ENCODE assay signal across 11 mouse cellular contexts in genomic region chr2:22620978-22621827, GRCm38 (mm10). TPM values are rescaled to one million over a fixed set of nuclear protein-coding genes. Genes with fewer than 3 reads are reported as not detected.
DNase-seq lines count a peak whose midpoint lies in the region; ATAC-seq lines count a peak whose summit lies in the region.
"Had no signal": no experiment of that assay in that cellular context is flagged by ENCODE, and none has a peak within 500 bp of the region (broad histone marks: within the 10 kb centered on the region; RNA-seq: fewer than 3 reads in every experiment).

No protein-coding gene starts in this region.

- ATAC-seq in heart, embryonic 13.5 days (ENCODE audit: extremely low read depth, insufficient number of reproducible peaks, low FRiP score, low TSS enrichment) = no peak
- ATAC-seq in limb, embryonic 12.5 days (ENCODE audit: insufficient number of reproducible peaks, insufficient read depth, low FRiP score, low TSS enrichment, low read depth) = no peak
- ATAC-seq in stomach, embryonic 16.5 days (ENCODE audit: insufficient read depth, low FRiP score) = no peak

- peaks cover 99% of the 10 kb centered on the region for H3K27me3 ChIP-seq in heart, embryonic 13.5 days (replicated peaks)
- H3K27me3 ChIP-seq in limb, embryonic 12.5 days = peaks cover 94% of the 10 kb centered on the region
- peaks cover 83% of the 10 kb centered on the region for H3K27me3 ChIP-seq in stomach, embryonic 16.5 days (ENCODE audit: control insufficient read depth, insufficient read depth, low read length)

- H3K4me3 ChIP-seq in heart, embryonic 13.5 days = peak overlapping the region; percentile 55
- peak overlapping the region; percentile 40; the same call in 1 of the 2 replicates for H3K4me3 ChIP-seq in limb, embryonic 12.5 days (replicated peaks)
- H3K4me3 ChIP-seq in stomach, embryonic 16.5 days (replicated peaks; ENCODE audit: low read length) = 0 out of 2 replicates have a peak overlapping the region, but pooled peaks have one; percentile 4
- H3K4me3 ChIP-seq: erythroblast, embryonic 14.5 days had no signal

- 3% methylated on average over 20 of the region's 20 CpGs for WGBS in heart, embryonic 13.5 days
- 2% methylated on average over 20 of the region's 20 CpGs for WGBS in limb, embryonic 12.5 days
- WGBS in stomach, embryonic 16.5 days = 5% methylated on average over 20 of the region's 20 CpGs

- no peaks in the 10 kb centered on the region for H3K9me3 ChIP-seq in heart, embryonic 13.5 days
- no peaks in the 10 kb centered on the region for H3K9me3 ChIP-seq in limb, embryonic 12.5 days
- H3K9me3 ChIP-seq in stomach, embryonic 16.5 days (replicated peaks; ENCODE audit: control insufficient read depth, low read length) = no peaks in the 10 kb centered on the region

- no peak for DNase-seq in heart, adult 18-20 months
- DNase-seq in right cerebral cortex, postnatal 25 days = peak; percentile 30
- DNase-seq in right cerebral cortex, postnatal 36 days (ENCODE audit: low spot score in 2 of 2) = no peak
- no peak for DNase-seq in spleen, postnatal 10 days (ENCODE audit: low spot score in 2 of 2)
- DNase-seq in spleen, adult 18-20 months = no peak
- DNase-seq: right cerebral cortex, adult 18-20 months had no signal

- no peak overlapping the region for H3K9ac ChIP-seq in heart, embryonic 13.5 days
- no peak overlapping the region for H3K9ac ChIP-seq in limb, embryonic 12.5 days (replicated peaks)
- H3K9ac ChIP-seq in stomach, embryonic 16.5 days (ENCODE audit: low read length) = no peak overlapping the region
- H3K9ac ChIP-seq: liver, embryonic 14.5 days had no signal

- H3K36me3 ChIP-seq in heart, embryonic 13.5 days = no peaks in the 10 kb centered on the region
- H3K36me3 ChIP-seq in limb, embryonic 12.5 days = no peaks in the 10 kb centered on the region
- no peaks in the 10 kb centered on the region for H3K36me3 ChIP-seq in stomach, embryonic 16.5 days (ENCODE audit: control insufficient read depth, insufficient read depth, low read length)

- H3K27ac ChIP-seq in heart, embryonic 13.5 days (replicated peaks) = no peak overlapping the region
- H3K27ac ChIP-seq in limb, embryonic 12.5 days = no peak overlapping the region
- H3K27ac ChIP-seq in stomach, embryonic 16.5 days (ENCODE audit: low read length) = no peak overlapping the region
- H3K27ac ChIP-seq: liver, embryonic 14.5 days had no signal

- peak overlapping the region; percentile 87 for H3K4me2 ChIP-seq in heart, embryonic 13.5 days
- H3K4me2 ChIP-seq in limb, embryonic 12.5 days = peak overlapping the region; percentile 66; the same call in 1 of the 2 replicates
- H3K4me2 ChIP-seq in stomach, embryonic 16.5 days (ENCODE audit: low read depth, low read length) = no peak overlapping the region; the same call in 1 of the 2 replicates

- peaks cover 29% of the 10 kb centered on the region for H3K4me1 ChIP-seq in heart, embryonic 13.5 days
- H3K4me1 ChIP-seq in limb, embryonic 12.5 days (replicated peaks) = peaks cover 20% of the 10 kb centered on the region; the same call in 1 of the 2 replicates
- H3K4me1 ChIP-seq in stomach, embryonic 16.5 days (ENCODE audit: control insufficient read depth, insufficient read depth, low read length) = peaks cover 11% of the 10 kb centered on the region; the same call in 1 of the 2 replicates

RNA-seq across cellular contexts. Expression of gene Gad2, which starts 0.8 kb away (rescaled TPM):
- polyA plus RNA-seq in heart, embryonic 13.5 days (2015; fragmentation: Nextera tagmentation; extraction: Ambion mirVana) = 0.11 and 0.45 TPM in 2 replicates
- not detected for total RNA-seq in heart, adult 18-20 months (2021)
- 0.04 and 0.29 TPM in 2 replicates for polyA plus RNA-seq in limb, embryonic 12.5 days (2016; fragmentation: Nextera tagmentation; extraction: Ambion mirVana)
- 0.06 and 0.66 TPM in 2 replicates for polyA plus RNA-seq in stomach, embryonic 16.5 days (2015; fragmentation: Nextera tagmentation; extraction: Ambion mirVana)
- polyA plus RNA-seq: erythroblast, embryonic 14.5 days; liver, embryonic 14.5 days had no signal

Comparison
In these comparisons a context has a peak if more than half of its experiments do, and no peak if none do; other contexts are left out.
1. H3K4me3 ChIP-seq: peak in every context shown above with its lines; median percentile 55 in heart, embryonic 13.5 days; 40 in limb, embryonic 12.5 days; 4 in stomach, embryonic 16.5 days.